Mouse (Mus musculus): ENCODE measurements around the gene Lemd1. TPM values are rescaled to one million over a fixed set of nuclear protein-coding genes. Genes with fewer than 3 reads are reported as not detected.

The Lemd1 gene
- total RNA-seq, 1 experiment from 2014 or later: not detected

GRCm38 (mm10) chr1:132231470-132232274 is 40.4 kb downstream of the Lemd1 start:
- no peak for ATAC-seq (ENCODE audit: extremely low read depth, insufficient number of reproducible peaks, low FRiP score, poor library complexity, severe bottlenecking)

GRCm38 (mm10) chr1:132233566-132233965 is 42.3 kb downstream of the Lemd1 start:
- no peak for ATAC-seq (ENCODE audit: extremely low read depth, insufficient number of reproducible peaks, low FRiP score, poor library complexity, severe bottlenecking)

GRCm38 (mm10) chr1:132234757-132235273 is 43.6 kb downstream of the Lemd1 start:
- no peak for ATAC-seq (ENCODE audit: extremely low read depth, insufficient number of reproducible peaks, low FRiP score, poor library complexity, severe bottlenecking)

- peak; percentile 26; the same call in 1 of the 2 replicates for ATAC-seq (ENCODE audit: extremely low read depth, insufficient number of reproducible peaks, low FRiP score, poor library complexity, severe bottlenecking)
These were observed 46.4 kb downstream of the Lemd1 start for GRCm38 (mm10) chr1:132237585-132238159.

GRCm38 (mm10) chr1:132245010-132245409 is 53.8 kb downstream of the Lemd1 start:
- ATAC-seq (ENCODE audit: extremely low read depth, insufficient number of reproducible peaks, low FRiP score, poor library complexity, severe bottlenecking): no peak

GRCm38 (mm10) chr1:132246137-132246536 is 54.9 kb downstream of the Lemd1 start:
- no peak for ATAC-seq (ENCODE audit: extremely low read depth, insufficient number of reproducible peaks, low FRiP score, poor library complexity, severe bottlenecking)

GRCm38 (mm10) chr1:132246641-132247040 is 55.4 kb downstream of the Lemd1 start:
- no peak for ATAC-seq (ENCODE audit: extremely low read depth, insufficient number of reproducible peaks, low FRiP score, poor library complexity, severe bottlenecking)

- ATAC-seq (ENCODE audit: extremely low read depth, insufficient number of reproducible peaks, low FRiP score, poor library complexity, severe bottlenecking): no peak
These were observed 63.2 kb downstream of the Lemd1 start for GRCm38 (mm10) chr1:132254467-132254866.

- no peak for ATAC-seq (ENCODE audit: extremely low read depth, insufficient number of reproducible peaks, low FRiP score, poor library complexity, severe bottlenecking)
These were observed 69.1 kb downstream of the Lemd1 start for GRCm38 (mm10) chr1:132260331-132260730.

GRCm38 (mm10) chr1:132261058-132261457 is 69.8 kb downstream of the Lemd1 start:
- ATAC-seq (ENCODE audit: extremely low read depth, insufficient number of reproducible peaks, low FRiP score, poor library complexity, severe bottlenecking): no peak

- no peak for ATAC-seq (ENCODE audit: extremely low read depth, insufficient number of reproducible peaks, low FRiP score, poor library complexity, severe bottlenecking)
These were observed 72.4 kb downstream of the Lemd1 start for GRCm38 (mm10) chr1:132263618-132264017.

- ATAC-seq (ENCODE audit: extremely low read depth, insufficient number of reproducible peaks, low FRiP score, poor library complexity, severe bottlenecking): no peak
These were observed 73.3 kb downstream of the Lemd1 start for GRCm38 (mm10) chr1:132264577-132264976.

- ATAC-seq (ENCODE audit: extremely low read depth, insufficient number of reproducible peaks, low FRiP score, poor library complexity, severe bottlenecking): no peak
These were observed 74.1 kb downstream of the Lemd1 start for GRCm38 (mm10) chr1:132265211-132265859.

- ATAC-seq (ENCODE audit: extremely low read depth, insufficient number of reproducible peaks, low FRiP score, poor library complexity, severe bottlenecking): no peak
These were observed 74.7 kb downstream of the Lemd1 start for GRCm38 (mm10) chr1:132265936-132266335.

- ATAC-seq (ENCODE audit: extremely low read depth, insufficient number of reproducible peaks, low FRiP score, poor library complexity, severe bottlenecking): no peak
These were observed 75.7 kb downstream of the Lemd1 start for GRCm38 (mm10) chr1:132266791-132267557.

- ATAC-seq (ENCODE audit: extremely low read depth, insufficient number of reproducible peaks, low FRiP score, poor library complexity, severe bottlenecking): no peak
These were observed 76.7 kb downstream of the Lemd1 start for GRCm38 (mm10) chr1:132267959-132268358.

GRCm38 (mm10) chr1:132268418-132269060 is 77.3 kb downstream of the Lemd1 start:
- no peak for ATAC-seq (ENCODE audit: extremely low read depth, insufficient number of reproducible peaks, low FRiP score, poor library complexity, severe bottlenecking)

- ATAC-seq (ENCODE audit: extremely low read depth, insufficient number of reproducible peaks, low FRiP score, poor library complexity, severe bottlenecking): no peak
These were observed 80.0 kb downstream of the Lemd1 start for GRCm38 (mm10) chr1:132271237-132271636.

- ATAC-seq (ENCODE audit: extremely low read depth, insufficient number of reproducible peaks, low FRiP score, poor library complexity, severe bottlenecking): no peak
These were observed 85.5 kb downstream of the Lemd1 start for GRCm38 (mm10) chr1:132276694-132277093.

All from neutrophil, adult 5-6 weeks (primary cell).